Mouse (Mus musculus): ENCODE measurements around the gene Cnot4. TPM values are rescaled to one million over a fixed set of nuclear protein-coding genes. Genes with fewer than 3 reads are reported as not detected.
"Not testable (repeated sequence)": the region's sequence is repeated elsewhere in the genome, so short reads cannot be mapped to it uniquely, and the experiment has no call there.

Gene Cnot4
- 10 to 100 TPM; 19.6 to 23.9 (median 21.7) TPM for total RNA-seq (2022)

GRCm38 (mm10) chr6:35133579-35134488, at the start of gene Cnot4:
Gene Cnot4 (minus strand): TSS chr6:35133724.
- DNase-seq (ENCODE audit: low spot score) = peak; percentile 99

DNA sequence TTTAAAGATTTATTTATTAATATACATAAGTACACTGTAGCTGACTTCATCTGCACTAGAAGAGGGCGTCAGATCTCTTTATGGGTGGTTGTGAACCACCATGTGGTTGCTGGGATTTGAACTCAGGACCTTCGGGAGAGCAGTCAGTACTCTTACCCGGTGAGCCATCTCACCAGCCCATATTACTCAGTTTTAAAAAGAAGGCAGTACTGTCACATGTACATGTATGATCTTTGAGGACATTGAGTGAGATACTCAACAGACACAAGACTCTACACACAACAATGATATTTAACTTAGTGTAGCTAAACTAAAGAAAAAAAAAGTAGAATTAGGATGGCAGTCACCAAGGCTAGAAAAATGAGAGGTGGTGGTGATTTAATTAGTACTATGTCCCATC, 45.8 kb upstream of the Cnot4 start:
- DNase-seq (ENCODE audit: low spot score) = not testable (repeated sequence)

DNA sequence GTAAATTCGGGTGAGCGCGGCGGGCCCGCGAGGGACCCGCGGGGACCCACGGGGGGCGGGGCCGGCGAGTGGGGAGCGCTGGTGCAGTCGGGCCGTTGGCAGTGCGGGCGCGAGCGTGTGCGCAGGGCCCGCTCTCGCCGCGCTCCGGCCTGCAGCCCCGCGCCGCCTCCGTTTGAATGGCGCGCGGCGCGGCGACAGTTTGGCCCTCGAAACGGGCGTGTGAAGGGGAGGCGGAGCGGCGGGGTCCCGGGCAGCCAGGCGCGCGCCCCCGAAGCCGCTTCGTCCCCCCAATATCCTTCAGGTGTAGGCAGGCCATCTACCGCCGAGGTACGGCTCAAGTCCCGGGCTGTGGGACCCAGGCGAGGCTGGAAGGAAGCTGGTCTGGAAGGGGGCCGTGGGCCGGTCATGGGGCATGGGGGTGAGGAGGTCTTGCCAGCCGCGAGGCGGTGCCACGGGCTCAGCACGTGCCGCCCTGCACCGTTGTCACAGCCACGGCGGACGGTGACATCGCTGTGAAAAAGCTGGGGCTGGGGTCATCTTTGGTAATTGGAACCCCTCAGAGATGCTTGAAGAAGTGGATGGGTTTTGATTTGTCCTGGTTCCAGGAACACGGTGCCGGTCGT, 44.2 kb upstream of the Cnot4 start:
- DNase-seq (ENCODE audit: low spot score) = peak; percentile 9

GRCm38 (mm10) chr6:35176979-35177649, 43.6 kb upstream of the Cnot4 start, which contains the start of gene Nup205:
Gene Nup205 (plus strand): TSS chr6:35177421.
- peak; percentile 86 for DNase-seq (ENCODE audit: low spot score)

GRCm38 (mm10) chr6:35173181-35173580, 39.7 kb upstream of the Cnot4 start:
- DNase-seq (ENCODE audit: low spot score) = no peak

GRCm38 (mm10) chr6:35172028-35172427, 38.5 kb upstream of the Cnot4 start:
- DNase-seq (ENCODE audit: low spot score) = not testable (repeated sequence)

GRCm38 (mm10) chr6:35169250-35169649, 35.7 kb upstream of the Cnot4 start:
- no peak for DNase-seq (ENCODE audit: low spot score)

DNA sequence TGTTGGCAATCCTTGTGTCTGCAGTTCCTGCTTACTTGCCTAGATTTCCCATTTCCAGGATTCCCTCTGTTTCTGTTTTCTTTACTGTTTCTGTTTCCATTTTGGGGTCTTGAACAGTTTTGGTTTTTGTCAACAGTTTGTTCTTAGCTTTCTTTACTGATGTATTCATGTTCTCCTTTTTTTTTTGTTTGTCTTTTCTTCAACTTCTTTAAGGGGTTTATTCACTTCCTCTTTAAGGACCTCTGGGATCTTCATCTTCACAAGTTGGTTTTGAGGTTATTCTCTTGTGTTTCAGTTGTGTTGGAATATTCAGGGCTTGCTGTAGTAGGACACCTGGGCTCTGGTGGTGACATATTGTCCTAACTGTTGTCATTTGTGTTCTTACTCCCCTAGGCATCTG, 21.0 kb upstream of the Cnot4 start:
- no peak for DNase-seq (ENCODE audit: low spot score)

DNA sequence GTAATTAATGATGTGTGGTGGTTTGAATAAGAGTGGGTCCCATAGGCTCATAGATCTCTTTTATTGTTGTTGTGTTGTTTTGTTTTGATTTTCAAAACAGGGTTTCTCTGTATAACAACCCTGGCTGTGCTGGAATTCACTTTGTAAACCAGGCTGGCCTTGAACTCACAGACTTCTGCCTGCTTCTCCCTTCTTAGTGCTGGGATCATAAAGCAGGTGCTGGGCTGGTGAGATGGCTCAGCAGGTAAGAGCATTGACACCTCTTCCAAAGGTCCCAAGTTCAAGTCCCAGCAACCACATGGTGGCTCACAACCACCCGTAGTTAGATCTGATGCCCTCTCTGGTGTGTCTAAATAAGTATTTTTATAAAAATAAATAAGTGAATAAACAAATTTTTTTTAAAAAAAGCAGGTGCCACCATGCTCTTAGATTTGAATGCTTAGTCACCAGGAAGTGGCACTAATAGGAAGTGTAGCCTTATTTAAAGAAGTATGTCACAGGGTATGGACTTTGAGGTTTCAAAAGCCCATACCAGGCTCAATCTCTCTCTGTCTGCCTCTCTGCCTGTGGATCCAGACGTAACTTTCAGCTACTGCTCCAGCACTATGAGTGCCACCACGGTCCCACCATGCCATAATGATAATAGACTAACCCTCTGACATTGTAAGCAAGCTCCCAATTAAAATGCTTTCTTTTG, 14.3 kb upstream of the Cnot4 start:
- no peak for DNase-seq (ENCODE audit: low spot score)

GRCm38 (mm10) chr6:35145569-35145968, 12.0 kb upstream of the Cnot4 start:
- no peak for DNase-seq (ENCODE audit: low spot score)

GRCm38 (mm10) chr6:35140351-35140750, 6.8 kb upstream of the Cnot4 start:
- no peak for DNase-seq (ENCODE audit: low spot score)

GRCm38 (mm10) chr6:35134844-35135243, 1.3 kb upstream of the Cnot4 start:
- DNase-seq (ENCODE audit: low spot score) = no peak

DNA sequence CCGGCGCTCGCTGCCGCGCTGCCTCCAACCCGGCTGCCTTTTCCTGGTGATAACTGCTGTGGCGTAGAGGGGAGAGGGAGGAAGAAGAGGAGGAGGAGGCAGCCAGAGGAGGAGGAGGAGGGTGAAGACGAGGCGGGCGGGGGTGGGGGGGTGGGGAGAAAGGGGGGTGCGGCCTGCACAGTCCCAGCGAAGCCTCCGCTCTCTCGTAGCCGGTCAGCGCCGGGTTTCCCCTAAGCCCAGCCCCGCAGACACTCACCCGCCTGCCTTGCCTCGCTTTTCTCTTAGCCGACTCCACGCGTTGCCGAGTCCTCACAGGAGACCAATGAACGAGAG, 312 bp downstream of the Cnot4 start:
- no peak for DNase-seq (ENCODE audit: low spot score)

GRCm38 (mm10) chr6:35132806-35133205, 718 bp downstream of the Cnot4 start:
- no peak for DNase-seq (ENCODE audit: low spot score)

DNA sequence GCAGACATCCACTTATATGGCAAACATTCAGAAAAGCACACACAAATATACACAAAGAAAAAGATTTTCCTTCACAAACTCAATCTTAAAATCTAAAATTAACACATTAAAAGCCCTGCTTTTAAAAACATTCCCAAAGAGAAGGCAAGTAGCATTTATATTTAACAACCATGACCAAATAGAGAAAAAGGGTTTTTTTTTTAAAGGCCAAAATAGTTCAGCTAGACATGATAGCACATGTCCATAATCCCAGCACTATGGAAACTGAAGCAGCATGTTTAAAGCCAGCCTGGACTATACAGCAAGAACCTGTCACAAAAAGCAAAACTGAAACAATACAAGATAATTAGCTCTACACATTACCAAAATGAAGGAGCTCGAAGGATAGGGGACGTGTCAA, 11.0 kb downstream of the Cnot4 start:
- DNase-seq (ENCODE audit: low spot score) = no peak

GRCm38 (mm10) chr6:35121925-35122324, 11.6 kb downstream of the Cnot4 start:
- DNase-seq (ENCODE audit: low spot score) = no peak

GRCm38 (mm10) chr6:35102457-35102856, 31.1 kb downstream of the Cnot4 start:
- DNase-seq (ENCODE audit: low spot score) = no peak

DNA sequence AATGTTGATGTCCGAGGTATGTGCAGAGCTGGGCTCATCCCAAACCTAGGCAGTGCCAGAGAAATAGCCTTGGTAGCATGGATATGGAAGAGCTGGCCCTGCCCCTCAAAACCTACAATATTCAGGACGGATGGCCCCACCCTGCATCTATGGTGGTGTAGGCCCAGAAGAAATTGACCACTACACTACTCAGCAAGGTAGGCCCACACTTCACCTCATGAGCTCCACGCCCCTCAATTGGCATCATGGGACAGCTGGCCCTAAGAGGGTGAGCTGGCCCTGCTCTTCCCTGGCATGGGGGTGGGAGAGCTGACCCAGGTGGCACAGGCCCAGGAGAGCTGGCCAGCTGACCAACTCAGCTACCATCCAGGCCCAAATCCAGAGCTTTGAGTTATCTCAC, 48.6 kb downstream of the Cnot4 start:
- no peak for DNase-seq (ENCODE audit: low spot score)

DNA sequence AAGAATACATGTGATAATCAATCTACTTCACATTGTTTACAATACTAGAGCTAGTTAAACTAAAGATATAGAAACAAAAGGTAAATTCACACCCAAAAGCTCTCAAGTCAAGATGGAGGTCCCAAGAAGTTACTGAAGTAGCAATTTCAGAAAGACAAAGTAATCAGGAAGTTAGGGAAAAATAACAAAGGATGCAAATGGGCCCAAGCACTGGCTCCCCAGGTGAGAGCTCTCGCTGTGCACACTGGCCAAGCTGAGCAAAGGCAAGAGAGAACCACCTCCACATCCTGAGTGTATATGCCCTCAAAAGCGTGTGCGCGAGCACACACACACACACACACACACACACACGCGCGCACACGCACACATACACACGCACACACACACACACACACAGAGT, 58.4 kb downstream of the Cnot4 start:
- no peak for DNase-seq (ENCODE audit: low spot score)

DNA sequence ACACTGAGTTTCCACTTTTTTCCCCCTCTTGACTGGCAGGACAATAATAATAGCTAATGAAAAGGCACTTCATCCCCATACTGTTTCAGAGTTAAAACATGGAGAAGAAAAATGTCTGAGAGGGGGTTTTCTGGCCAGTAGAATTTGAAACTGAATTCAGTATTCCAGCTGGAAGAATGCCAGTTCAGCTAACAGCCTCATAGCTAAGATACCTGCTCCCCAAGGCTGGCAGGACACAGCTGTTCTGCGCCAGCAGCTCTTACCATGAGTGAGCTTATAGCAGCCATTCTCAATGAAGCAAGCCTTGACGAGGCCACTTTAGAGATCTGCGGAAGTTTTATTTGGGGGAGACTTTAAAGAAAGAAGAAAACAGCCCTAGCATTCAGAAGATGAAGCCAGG, 62.3 kb downstream of the Cnot4 start:
- no peak for DNase-seq (ENCODE audit: low spot score)

- DNase-seq (ENCODE audit: low spot score) = no peak
Observed at GRCm38 (mm10) chr6:35062446-35062845, 71.1 kb downstream of the Cnot4 start.

DNA sequence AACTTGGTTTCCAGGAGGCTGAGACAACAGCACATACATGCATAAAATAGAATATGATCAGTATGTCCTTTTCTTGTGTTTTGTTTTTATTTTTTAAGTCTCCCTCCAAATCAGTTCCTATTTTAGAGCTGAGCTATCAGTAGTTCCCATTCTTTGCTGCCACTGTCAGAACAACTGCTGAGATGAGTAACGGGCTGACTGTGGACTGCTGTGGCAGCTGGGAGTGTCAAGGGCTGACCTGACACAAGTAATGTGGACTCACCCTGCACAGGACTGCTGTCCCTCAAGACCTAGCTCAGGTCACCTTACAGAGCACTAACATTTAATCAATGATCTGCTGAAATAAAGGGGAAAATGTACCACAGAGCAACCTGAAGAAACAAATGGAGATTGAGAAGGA, 90.4 kb downstream of the Cnot4 start:
- DNase-seq (ENCODE audit: low spot score) = no peak

Measured in heart, adult 8-10 months (tissue).